Mouse (Mus musculus): ENCODE results near the gene Atad1. TPM values are rescaled to one million over a fixed set of nuclear protein-coding genes. Genes with fewer than 3 reads are reported as not detected.

The Atad1 gene
- total and polyA plus RNA-seq, 2 experiments from 2014 or later: 89.3 to 108 TPM

GRCm38 (mm10) chr19:32732922-32733321 is 6.7 kb downstream of the Atad1 start:
- H3K9ac ChIP-seq (replicated peaks; ENCODE audit: low read length, poor library complexity, severe bottlenecking): no peak overlapping the region
- H3K36me3 ChIP-seq (ENCODE audit: insufficient read depth, low read length): no peaks in the 10 kb centered on the region
- no peak for DNase-seq (ENCODE audit: low spot score)
- no peaks in the 10 kb centered on the region for H3K4me1 ChIP-seq (ENCODE audit: insufficient read depth, low read length)
- ATAC-seq (ENCODE audit: low FRiP score): no peak
- no peaks in the 10 kb centered on the region for H3K9me3 ChIP-seq (ENCODE audit: low read length)
- no peak overlapping the region for H3K4me3 ChIP-seq (ENCODE audit: low read depth, low read length)
- no peak overlapping the region for H3K27ac ChIP-seq (ENCODE audit: low read depth, low read length)
- no peak for TF ChIP-seq CTCF (IDR thresholded peaks at IDR 0.05)
- no peak overlapping the region for H3K4me2 ChIP-seq (ENCODE audit: low read depth, low read length, poor library complexity, severe bottlenecking)
- H3K27me3 ChIP-seq (ENCODE audit: insufficient read depth, low read length): no peaks in the 10 kb centered on the region

GRCm38 (mm10) chr19:32729785-32730184 is 9.8 kb downstream of the Atad1 start:
- TF ChIP-seq CTCF (IDR thresholded peaks at IDR 0.05): no peak
- Histone ChIP-seq H3K4me3 (ENCODE audit: low read depth, low read length) (no peak overlapping the region), H3K4me2 (ENCODE audit: low read depth, low read length, poor library complexity, severe bottlenecking) (no peak overlapping the region), H3K27ac (ENCODE audit: low read depth, low read length) (no peak overlapping the region), H3K27me3 (ENCODE audit: insufficient read depth, low read length) (peaks cover 3% of the 10 kb centered on the region; the same call in 1 of the 2 replicates), H3K36me3 (ENCODE audit: insufficient read depth, low read length) (no peaks in the 10 kb centered on the region), H3K9ac (replicated peaks; ENCODE audit: low read length, poor library complexity, severe bottlenecking) (no peak overlapping the region), H3K9me3 (ENCODE audit: low read length) (no peaks in the 10 kb centered on the region), H3K4me1 (ENCODE audit: insufficient read depth, low read length) (peaks cover 10% of the 10 kb centered on the region)
- ATAC-seq (ENCODE audit: low FRiP score) (no peak), DNase-seq (ENCODE audit: low spot score) (no peak)
- 86% methylated on average over 4 of the region's 4 CpGs for WGBS

GRCm38 (mm10) chr19:32726451-32727325 is 12.9 kb downstream of the Atad1 start:
- peak overlapping the region; percentile 40 for H3K4me2 ChIP-seq (ENCODE audit: low read depth, low read length, poor library complexity, severe bottlenecking)
- no peak overlapping the region for H3K27ac ChIP-seq (ENCODE audit: low read depth, low read length)
- H3K9ac ChIP-seq (replicated peaks; ENCODE audit: low read length, poor library complexity, severe bottlenecking): 0 out of 2 replicates have a peak overlapping the region, but pooled peaks have one; percentile 33
- peaks cover 3% of the 10 kb centered on the region; the same call in 1 of the 2 replicates for H3K27me3 ChIP-seq (ENCODE audit: insufficient read depth, low read length)
- TF ChIP-seq CTCF (IDR thresholded peaks at IDR 0.05): no peak
- ATAC-seq (ENCODE audit: low FRiP score) (peak; percentile 66; the same call in 1 of the 2 replicates), DNase-seq (ENCODE audit: low spot score) (peak; percentile 20)
- peak overlapping the region; percentile 19; the same call in 1 of the 2 replicates for H3K4me3 ChIP-seq (ENCODE audit: low read depth, low read length)
- H3K36me3 ChIP-seq (ENCODE audit: insufficient read depth, low read length): no peaks in the 10 kb centered on the region
- peaks cover 10% of the 10 kb centered on the region for H3K4me1 ChIP-seq (ENCODE audit: insufficient read depth, low read length)
- 3% methylated on average over 22 of the region's 22 CpGs for WGBS
- H3K9me3 ChIP-seq (ENCODE audit: low read length): no peaks in the 10 kb centered on the region

- Histone ChIP-seq H3K4me2 (ENCODE audit: low read depth, low read length, poor library complexity, severe bottlenecking) (no peak overlapping the region), H3K9ac (replicated peaks; ENCODE audit: low read length, poor library complexity, severe bottlenecking) (no peak overlapping the region), H3K36me3 (ENCODE audit: insufficient read depth, low read length) (no peaks in the 10 kb centered on the region), H3K9me3 (ENCODE audit: low read length) (no peaks in the 10 kb centered on the region), H3K27ac (ENCODE audit: low read depth, low read length) (no peak overlapping the region), H3K27me3 (ENCODE audit: insufficient read depth, low read length) (peaks cover 3% of the 10 kb centered on the region; the same call in 1 of the 2 replicates), H3K4me1 (ENCODE audit: insufficient read depth, low read length) (peaks cover 10% of the 10 kb centered on the region), H3K4me3 (ENCODE audit: low read depth, low read length) (no peak overlapping the region)
- 16% methylated on average over 7 of the region's 7 CpGs for WGBS
- TF ChIP-seq CTCF (IDR thresholded peaks at IDR 0.05): no peak
- ATAC-seq (ENCODE audit: low FRiP score) (no peak), DNase-seq (ENCODE audit: low spot score) (no peak)
Measured at GRCm38 (mm10) chr19:32723817-32724216, 15.8 kb downstream of the Atad1 start.

- Histone ChIP-seq H3K4me2 (ENCODE audit: low read depth, low read length, poor library complexity, severe bottlenecking) (no peak overlapping the region), H3K27me3 (ENCODE audit: insufficient read depth, low read length) (no peaks in the 10 kb centered on the region), H3K4me1 (ENCODE audit: insufficient read depth, low read length) (no peaks in the 10 kb centered on the region), H3K27ac (ENCODE audit: low read depth, low read length) (no peak overlapping the region), H3K9ac (replicated peaks; ENCODE audit: low read length, poor library complexity, severe bottlenecking) (no peak overlapping the region), H3K36me3 (ENCODE audit: insufficient read depth, low read length) (no peaks in the 10 kb centered on the region), H3K9me3 (ENCODE audit: low read length) (no peaks in the 10 kb centered on the region), H3K4me3 (ENCODE audit: low read depth, low read length) (no peak overlapping the region)
- no peak for ATAC-seq (ENCODE audit: low FRiP score)
- TF ChIP-seq CTCF (IDR thresholded peaks at IDR 0.05): no peak
- DNase-seq (ENCODE audit: low spot score): no peak
- 87% methylated on average over 1 of the region's 1 CpGs for WGBS
Measured at GRCm38 (mm10) chr19:32720319-32720718, 19.3 kb downstream of the Atad1 start.

- H3K9me3 ChIP-seq (ENCODE audit: low read length): no peaks in the 10 kb centered on the region
- no peaks in the 10 kb centered on the region for H3K4me1 ChIP-seq (ENCODE audit: insufficient read depth, low read length)
- H3K27me3 ChIP-seq (ENCODE audit: insufficient read depth, low read length): no peaks in the 10 kb centered on the region
- peak; percentile 54 for TF ChIP-seq CTCF (IDR thresholded peaks at IDR 0.05)
- H3K4me3 ChIP-seq (ENCODE audit: low read depth, low read length): no peak overlapping the region
- ATAC-seq (ENCODE audit: low FRiP score) (no peak), DNase-seq (ENCODE audit: low spot score) (peak; percentile 20)
- 74% methylated on average over 3 of the region's 3 CpGs for WGBS
- H3K27ac ChIP-seq (ENCODE audit: low read depth, low read length): no peak overlapping the region
- no peak overlapping the region for H3K9ac ChIP-seq (replicated peaks; ENCODE audit: low read length, poor library complexity, severe bottlenecking)
- H3K36me3 ChIP-seq (ENCODE audit: insufficient read depth, low read length): no peaks in the 10 kb centered on the region
- no peak overlapping the region for H3K4me2 ChIP-seq (ENCODE audit: low read depth, low read length, poor library complexity, severe bottlenecking)
Measured at GRCm38 (mm10) chr19:32717590-32717989, 22.0 kb downstream of the Atad1 start.

Data from midbrain, postnatal 0 days (tissue).